Mouse (Mus musculus) lung, postnatal 0 days (tissue): ENCODE results near the gene 2010111I01Rik. TPM values are rescaled to one million over a fixed set of nuclear protein-coding genes. Genes with fewer than 3 reads are reported as not detected.

Experiments used
- ATAC-seq: fragments of 200-750 bp; cut with Nextera tagmentation; 2 replicates; pipeline ENCODE4 v1.8.0; 2017; ENCODE audit warnings: moderate library complexity
- DNase-seq: peaks from one replicate; pipeline ENCODE4 v3.0.0-alpha.2; 2016; ENCODE audit warnings: low spot score
- H3K27ac ChIP-seq: fragments of 300-500 bp; sonication (generic); 2 replicates; pipeline ENCODE4 v1.5.1; 2014; ENCODE audit warnings: antibody characterized with exemption, mild to moderate bottlenecking, low read length, mixed read lengths
- H3K27me3 ChIP-seq: fragments of 300-500 bp; sonication (generic); replicated peaks from 2 replicates; pipeline ENCODE4 v1.6.1; 2014; ENCODE audit warnings: low read length, mixed read lengths; ENCODE audit not compliant: insufficient read depth
- H3K36me3 ChIP-seq: fragments of 300-500 bp; sonication (generic); 2 replicates; pipeline ENCODE4 v1.6.1; 2014; ENCODE audit warnings: low read length, mixed read lengths; ENCODE audit not compliant: insufficient read depth
- H3K4me1 ChIP-seq: fragments of 300-500 bp; sonication (generic); 2 replicates; pipeline ENCODE4 v1.6.1; 2014; ENCODE audit warnings: antibody characterized with exemption, low read depth, low read length, mixed read lengths; ENCODE audit not compliant: insufficient read depth
- H3K4me2 ChIP-seq: fragments of 300-500 bp; sonication (generic); replicated peaks from 2 replicates; pipeline ENCODE4 v1.6.1; 2014; ENCODE audit warnings: low read depth, mild to moderate bottlenecking, low read length, moderate library complexity, mixed read lengths
- H3K4me3 ChIP-seq: fragments of 300-500 bp; sonication (generic); 2 replicates; pipeline ENCODE4 v1.5.1; 2014; ENCODE audit warnings: low read depth, low read length
- H3K9ac ChIP-seq: fragments of 300-500 bp; sonication (generic); replicated peaks from 2 replicates; pipeline ENCODE4 v1.6.1; 2014; ENCODE audit warnings: low read depth, mild to moderate bottlenecking
- H3K9me3 ChIP-seq: fragments of 300-500 bp; sonication (generic); 2 replicates; pipeline ENCODE4 v1.6.1; 2016; ENCODE audit warnings: low read length, mixed read lengths
- CTCF ChIP-seq: IDR thresholded peaks from 2 replicates; pipeline ENCODE4 v1.5.1; 2016; ENCODE audit warnings: antibody characterized with exemption, mild to moderate bottlenecking
- EP300 ChIP-seq: IDR thresholded peaks from 2 replicates; pipeline ENCODE4 v1.6.1; 2016; ENCODE audit warnings: antibody characterized with exemption, mild to moderate bottlenecking, control low read depth
- WGBS: fragments of 180-500 bp; shearing (Covaris S2); extraction: QIAGEN DNeasy Blood & Tissue Kit; methylation state at CpG from one replicate; pipeline ENCODE4 v1.1.7; 2014; 5-methylcytosine and 5-hydroxymethylcytosine counted together
- polyA plus RNA-seq: library from polyadenylated mRNA; unstranded; fragments of >200 nt; fragmentation: Nextera tagmentation; extraction: Ambion mirVana; gene quantifications from 2 replicates; pipeline ENCODE4 v1.2.1, GENCODE M21; 2015

Gene 2010111I01Rik
- polyA plus RNA-seq, 1 experiment from 2014 or later, result 130 TPM

- Histone ChIP-seq H3K9me3 (no peaks in the 10 kb centered on the region), H3K4me1 (no peaks in the 10 kb centered on the region), H3K27ac (no peak overlapping the region), H3K4me3 (no peak overlapping the region), H3K27me3 (no peaks in the 10 kb centered on the region), H3K9ac (no peak overlapping the region), H3K36me3 (no peaks in the 10 kb centered on the region), H3K4me2 (no peak overlapping the region)
- ATAC-seq (no peak), DNase-seq (peak; percentile 76)
- TF ChIP-seq CTCF (peak; percentile 93), EP300 (no peak)
- WGBS, result 42% methylated on average over 4 of the region's 4 CpGs
Observed at GRCm38 (mm10) chr13:63331379-63331778, 366.7 kb downstream of the 2010111I01Rik start.

GRCm38 (mm10) chr13:63332576-63333300, 368.0 kb downstream of the 2010111I01Rik start:
- Histone ChIP-seq H3K4me1 (no peaks in the 10 kb centered on the region), H3K27me3 (no peaks in the 10 kb centered on the region), H3K9ac (no peak overlapping the region), H3K9me3 (no peaks in the 10 kb centered on the region), H3K4me2 (no peak overlapping the region), H3K36me3 (no peaks in the 10 kb centered on the region), H3K27ac (no peak overlapping the region), H3K4me3 (no peak overlapping the region)
- DNase-seq (peak; percentile 81), ATAC-seq (peak; percentile 49)
- whole genome bisulfite sequencing, result 32% methylated on average over 4 of the region's 4 CpGs
- TF ChIP-seq CTCF (peak; percentile 96), EP300 (no peak)

GRCm38 (mm10) chr13:63335421-63336134, 370.9 kb downstream of the 2010111I01Rik start:
- H3K4me1 ChIP-seq, result no peaks in the 10 kb centered on the region
- DNase-seq (peak; percentile 51), ATAC-seq (peak; percentile 17; the same call in 1 of the 2 replicates)
- TF ChIP-seq CTCF, result peak; percentile 80
- no peak for TF ChIP-seq EP300
- no peak overlapping the region for H3K27ac ChIP-seq
- no peak overlapping the region for H3K4me3 ChIP-seq
- no peaks in the 10 kb centered on the region for H3K27me3 ChIP-seq
- H3K9ac ChIP-seq, result no peak overlapping the region
- 62% methylated on average over 4 of the region's 4 CpGs for WGBS
- no peak overlapping the region for H3K4me2 ChIP-seq
- no peaks in the 10 kb centered on the region for H3K36me3 ChIP-seq
- H3K9me3 ChIP-seq, result no peaks in the 10 kb centered on the region

DNA sequence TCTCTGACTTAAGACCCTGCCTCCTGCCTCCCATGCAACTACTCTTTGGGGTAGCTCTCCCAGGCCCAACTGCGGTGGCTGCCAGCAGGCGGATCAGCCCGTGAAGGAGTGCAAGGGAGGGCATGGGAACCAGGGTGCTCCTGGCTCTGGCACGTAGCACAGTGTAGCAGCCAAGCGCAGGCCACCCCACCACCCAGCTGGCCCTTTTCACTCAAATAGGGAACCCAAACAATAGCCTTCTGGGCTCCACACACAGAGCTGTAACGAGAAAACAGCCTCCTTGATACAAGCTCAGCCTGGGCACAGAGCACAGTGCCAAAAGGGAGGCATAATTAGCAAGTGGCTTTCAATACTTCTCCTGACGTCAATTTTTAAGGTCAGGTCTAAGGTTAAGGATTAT, 371.6 kb downstream of the 2010111I01Rik start:
- no peak overlapping the region for H3K27ac ChIP-seq
- no peak overlapping the region for H3K9ac ChIP-seq
- H3K27me3 ChIP-seq, result no peaks in the 10 kb centered on the region
- no peak for TF ChIP-seq EP300
- no peak for TF ChIP-seq CTCF
- no peaks in the 10 kb centered on the region for H3K4me1 ChIP-seq
- H3K4me3 ChIP-seq, result no peak overlapping the region
- WGBS, result 64% methylated on average over 7 of the region's 7 CpGs
- DNase-seq (no peak), ATAC-seq (no peak)
- H3K4me2 ChIP-seq, result no peak overlapping the region
- no peaks in the 10 kb centered on the region for H3K9me3 ChIP-seq
- H3K36me3 ChIP-seq, result no peaks in the 10 kb centered on the region

DNA sequence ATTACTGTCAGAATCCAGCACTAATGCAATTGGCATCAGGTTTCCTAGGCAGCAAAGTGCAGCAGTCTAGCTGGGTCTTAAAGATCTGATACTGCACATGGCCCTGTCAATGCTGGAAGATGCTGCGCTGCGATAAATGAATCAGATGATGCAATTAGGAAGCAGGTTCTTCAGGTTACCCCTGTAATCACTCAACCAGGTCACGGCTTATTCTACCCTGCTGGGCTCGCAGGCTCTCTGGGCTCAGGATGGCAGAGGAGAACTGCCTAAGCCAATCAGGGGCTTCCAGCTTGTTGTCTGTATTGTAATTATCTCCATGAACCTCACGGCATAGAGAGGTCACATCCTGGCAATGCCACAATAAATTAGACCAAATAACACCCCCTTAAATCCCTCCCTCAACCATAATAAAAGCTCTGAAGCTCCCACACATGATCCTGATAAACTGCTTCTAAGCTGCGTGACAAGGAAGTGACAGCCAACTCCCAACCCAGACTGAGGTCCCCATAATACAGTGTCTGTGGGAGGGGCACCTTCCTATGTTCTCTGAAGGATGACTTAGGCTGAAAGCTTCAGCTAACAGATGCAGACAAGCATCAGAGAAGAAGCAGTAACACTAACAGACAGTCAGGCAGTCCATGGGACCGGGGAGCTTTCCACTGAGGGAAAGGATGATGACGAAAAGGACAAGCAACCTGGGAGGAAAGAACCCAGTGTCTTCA, 372.7 kb downstream of the 2010111I01Rik start:
- Histone ChIP-seq H3K9me3 (no peaks in the 10 kb centered on the region), H3K4me3 (no peak overlapping the region), H3K27me3 (no peaks in the 10 kb centered on the region), H3K27ac (no peak overlapping the region), H3K4me1 (no peaks in the 10 kb centered on the region), H3K9ac (no peak overlapping the region), H3K4me2 (no peak overlapping the region), H3K36me3 (no peaks in the 10 kb centered on the region)
- 79% methylated on average over 8 of the region's 8 CpGs for WGBS
- no peak for ATAC-seq
- TF ChIP-seq EP300 (no peak), CTCF (no peak)
- DNase-seq, result no peak

- ATAC-seq, result no peak
- H3K27ac ChIP-seq, result no peak overlapping the region
- no peaks in the 10 kb centered on the region for H3K9me3 ChIP-seq
- no peaks in the 10 kb centered on the region for H3K27me3 ChIP-seq
- no peak overlapping the region for H3K9ac ChIP-seq
- 80% methylated on average over 4 of the region's 4 CpGs for WGBS
- no peak overlapping the region for H3K4me2 ChIP-seq
- no peak for DNase-seq
- no peaks in the 10 kb centered on the region for H3K4me1 ChIP-seq
- no peaks in the 10 kb centered on the region for H3K36me3 ChIP-seq
- no peak overlapping the region for H3K4me3 ChIP-seq
- TF ChIP-seq CTCF, result no peak
- no peak for TF ChIP-seq EP300
Observed at GRCm38 (mm10) chr13:63339946-63340345, 375.3 kb downstream of the 2010111I01Rik start.
